Mouse (Mus musculus) neural tube, embryonic 14.5 days (tissue): ENCODE data around the gene Fxyd1. TPM values are rescaled to one million over a fixed set of nuclear protein-coding genes. Genes with fewer than 3 reads are reported as not detected.

ENCODE experiments used
- ATAC-seq: fragments of 200-750 bp; cut with Nextera tagmentation; 2 replicates; pipeline ENCODE4 v1.8.0; 2017; ENCODE audit warnings: low read depth, mild to moderate bottlenecking, moderate TSS enrichment, moderate library complexity
- H3K27ac ChIP-seq: fragments of 300-500 bp; sonication (generic); 2 replicates; pipeline ENCODE4 v1.5.1; 2014; ENCODE audit warnings: low read depth, mild to moderate bottlenecking, control low read depth, low read length, moderate library complexity, mixed read lengths
- H3K27me3 ChIP-seq: fragments of 300-500 bp; sonication (generic); 2 replicates; pipeline ENCODE4 v1.6.1; 2014; ENCODE audit warnings: low read length; ENCODE audit not compliant: control insufficient read depth, insufficient read depth
- H3K36me3 ChIP-seq: fragments of 300-500 bp; sonication (generic); 2 replicates; pipeline ENCODE4 v1.6.1; 2014; ENCODE audit warnings: low read length, mixed read lengths; ENCODE audit not compliant: control insufficient read depth, insufficient read depth
- H3K4me1 ChIP-seq: fragments of 300-500 bp; sonication (generic); 2 replicates; pipeline ENCODE4 v1.6.1; 2014; ENCODE audit warnings: low read length; ENCODE audit not compliant: control insufficient read depth, insufficient read depth
- H3K4me2 ChIP-seq: fragments of 300-500 bp; sonication (generic); 2 replicates; pipeline ENCODE4 v1.6.1; 2014; ENCODE audit warnings: mild to moderate bottlenecking, low read depth, low read length, control low read depth
- H3K4me3 ChIP-seq: fragments of 300-500 bp; sonication (generic); 2 replicates; pipeline ENCODE4 v1.5.1; 2014; ENCODE audit warnings: low read depth, low read length, control low read depth, mixed read lengths
- H3K9ac ChIP-seq: fragments of 300-500 bp; sonication (generic); replicated peaks from 2 replicates; pipeline ENCODE4 v1.6.1; 2014; ENCODE audit warnings: low read depth, mild to moderate bottlenecking, control low read depth, low read length, mixed read lengths
- H3K9me3 ChIP-seq: fragments of 300-500 bp; sonication (generic); 2 replicates; pipeline ENCODE4 v1.6.1; 2016; ENCODE audit warnings: low read length; ENCODE audit not compliant: control insufficient read depth
- WGBS: fragments of 180-500 bp; shearing (Covaris S2); extraction: QIAGEN DNeasy Blood & Tissue Kit; methylation state at CpG from one replicate; pipeline ENCODE4 v1.1.7; 2014; 5-methylcytosine and 5-hydroxymethylcytosine counted together
- polyA plus RNA-seq: library from polyadenylated mRNA; unstranded; fragments of >200 nt; fragmentation: Nextera tagmentation; extraction: Ambion mirVana; gene quantifications from 2 replicates; pipeline ENCODE4 v1.2.1, GENCODE M21; 2014

Gene Fxyd1
- 9.6 and 22.9 TPM in 2 replicates for polyA plus RNA-seq

GRCm38 (mm10) chr7:31057071-31057470 is at the start of gene Fxyd1:
Fxyd1 (minus strand) TSS chr7:31057199.
- Histone ChIP-seq H3K27ac (no peak within 1 kb of the TSS), H3K36me3 (no peaks in the 10 kb centered on the region), H3K9ac (no peak within 1 kb of the TSS), H3K27me3 (peaks cover 10% of the 10 kb centered on the region), H3K4me3 (no peak within 1 kb of the TSS), H3K4me2 (no peak within 1 kb of the TSS), H3K9me3 (no peaks in the 10 kb centered on the region), H3K4me1 (peaks cover 8% of the 10 kb centered on the region; the same call in 1 of the 2 replicates)
- WGBS: 77% methylated on average over 2 of the region's 2 CpGs
- no peak for ATAC-seq

- 43% methylated on average over 3 of the region's 3 CpGs for WGBS
- no peak for ATAC-seq
- Histone ChIP-seq H3K4me1 (no peaks in the 10 kb centered on the region), H3K36me3 (no peaks in the 10 kb centered on the region), H3K4me3 (no peak overlapping the region), H3K9me3 (no peaks in the 10 kb centered on the region), H3K27me3 (no peaks in the 10 kb centered on the region), H3K9ac (no peak overlapping the region), H3K27ac (no peak overlapping the region), H3K4me2 (no peak overlapping the region)
These were observed 49.2 kb upstream of the Fxyd1 start for GRCm38 (mm10) chr7:31106166-31106565.

- H3K4me3 ChIP-seq: no peak overlapping the region
- no peak overlapping the region for H3K4me2 ChIP-seq
- WGBS: 71% methylated on average over 15 of the region's 15 CpGs
- no peaks in the 10 kb centered on the region for H3K4me1 ChIP-seq
- H3K27ac ChIP-seq: no peak overlapping the region
- H3K36me3 ChIP-seq: no peaks in the 10 kb centered on the region
- no peaks in the 10 kb centered on the region for H3K9me3 ChIP-seq
- ATAC-seq: no peak
- H3K9ac ChIP-seq: no peak overlapping the region
- H3K27me3 ChIP-seq: no peaks in the 10 kb centered on the region
These were observed 48.2 kb upstream of the Fxyd1 start for GRCm38 (mm10) chr7:31105061-31105768.

- no peaks in the 10 kb centered on the region for H3K36me3 ChIP-seq
- no peaks in the 10 kb centered on the region for H3K4me1 ChIP-seq
- H3K4me2 ChIP-seq: no peak overlapping the region
- no peak overlapping the region for H3K9ac ChIP-seq
- H3K9me3 ChIP-seq: no peaks in the 10 kb centered on the region
- H3K4me3 ChIP-seq: no peak overlapping the region
- 80% methylated on average over 14 of the region's 14 CpGs for WGBS
- ATAC-seq: no peak
- H3K27ac ChIP-seq: no peak overlapping the region
- no peaks in the 10 kb centered on the region for H3K27me3 ChIP-seq
These were observed 43.8 kb upstream of the Fxyd1 start for GRCm38 (mm10) chr7:31100786-31101185.

DNA sequence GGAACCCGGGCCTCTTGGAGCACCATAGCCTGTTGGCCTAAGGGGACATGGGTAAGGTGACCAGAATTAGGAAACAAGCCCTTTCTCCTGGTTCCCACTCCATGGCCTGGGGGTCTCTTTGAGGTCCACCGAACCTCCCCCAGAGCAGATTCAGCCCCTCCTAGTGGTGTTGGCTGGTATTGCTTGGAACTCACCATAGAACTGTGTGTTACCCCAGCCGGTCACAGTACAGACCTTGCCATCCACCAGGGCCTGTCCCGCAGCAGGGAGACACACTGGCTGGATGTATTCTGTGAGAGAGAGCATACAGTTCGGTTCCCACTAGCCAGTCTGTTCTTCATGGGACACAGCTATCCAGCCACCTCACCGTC is 42.6 kb upstream of the Fxyd1 start:
- no peaks in the 10 kb centered on the region for H3K27me3 ChIP-seq
- no peaks in the 10 kb centered on the region for H3K36me3 ChIP-seq
- WGBS: 90% methylated on average over 6 of the region's 6 CpGs
- no peaks in the 10 kb centered on the region for H3K9me3 ChIP-seq
- H3K4me2 ChIP-seq: no peak overlapping the region
- H3K9ac ChIP-seq: no peak overlapping the region
- H3K27ac ChIP-seq: no peak overlapping the region
- ATAC-seq: no peak
- no peaks in the 10 kb centered on the region for H3K4me1 ChIP-seq
- H3K4me3 ChIP-seq: no peak overlapping the region

GRCm38 (mm10) chr7:31098697-31099611 is 42.0 kb upstream of the Fxyd1 start:
- no peaks in the 10 kb centered on the region for H3K4me1 ChIP-seq
- H3K9me3 ChIP-seq: no peaks in the 10 kb centered on the region
- H3K4me3 ChIP-seq: no peak overlapping the region
- WGBS: 78% methylated on average over 22 of the region's 22 CpGs
- no peak overlapping the region for H3K4me2 ChIP-seq
- no peak overlapping the region for H3K9ac ChIP-seq
- H3K27me3 ChIP-seq: no peaks in the 10 kb centered on the region
- H3K27ac ChIP-seq: no peak overlapping the region
- H3K36me3 ChIP-seq: no peaks in the 10 kb centered on the region
- ATAC-seq: no peak

DNA sequence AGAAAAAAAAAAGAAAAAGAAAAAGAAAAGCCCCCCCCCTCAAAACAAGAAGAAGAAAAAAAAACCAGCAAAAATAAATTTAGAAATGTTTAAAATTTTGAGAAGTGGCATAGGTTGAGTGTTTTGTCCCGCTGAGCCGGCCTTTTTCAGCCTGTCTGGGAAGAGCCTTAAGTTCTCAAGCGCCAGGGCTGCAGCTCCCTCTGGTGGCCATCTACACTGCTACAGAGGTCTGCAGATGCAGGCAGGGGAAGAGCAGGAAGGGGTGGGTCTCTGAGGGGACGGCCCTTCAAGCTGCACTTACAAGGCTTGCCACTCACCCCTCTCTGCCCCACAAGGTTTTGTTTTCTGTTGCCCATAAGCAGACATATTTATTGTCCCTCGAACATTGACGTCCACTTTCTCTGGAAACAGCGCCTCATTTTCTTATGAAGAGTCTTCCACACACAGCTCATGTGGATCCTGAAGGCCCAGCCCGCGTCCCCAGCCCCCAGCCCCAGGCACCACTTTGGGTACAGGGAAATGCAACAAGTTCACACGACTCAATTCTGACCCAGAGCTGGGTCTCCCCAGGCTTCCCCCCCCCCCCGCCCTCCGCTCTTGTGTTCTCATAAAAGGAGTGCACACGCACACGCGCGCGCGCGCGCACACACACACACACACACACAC is 40.7 kb upstream of the Fxyd1 start:
- ATAC-seq: peak; percentile 94
- 39% methylated on average over 20 of the region's 20 CpGs for WGBS
- Histone ChIP-seq H3K36me3 (no peaks in the 10 kb centered on the region), H3K9ac (no peak overlapping the region), H3K4me2 (peak overlapping the region; percentile 14; the same call in 1 of the 2 replicates), H3K9me3 (no peaks in the 10 kb centered on the region), H3K4me3 (no peak overlapping the region), H3K27me3 (no peaks in the 10 kb centered on the region), H3K4me1 (no peaks in the 10 kb centered on the region), H3K27ac (no peak overlapping the region)

DNA sequence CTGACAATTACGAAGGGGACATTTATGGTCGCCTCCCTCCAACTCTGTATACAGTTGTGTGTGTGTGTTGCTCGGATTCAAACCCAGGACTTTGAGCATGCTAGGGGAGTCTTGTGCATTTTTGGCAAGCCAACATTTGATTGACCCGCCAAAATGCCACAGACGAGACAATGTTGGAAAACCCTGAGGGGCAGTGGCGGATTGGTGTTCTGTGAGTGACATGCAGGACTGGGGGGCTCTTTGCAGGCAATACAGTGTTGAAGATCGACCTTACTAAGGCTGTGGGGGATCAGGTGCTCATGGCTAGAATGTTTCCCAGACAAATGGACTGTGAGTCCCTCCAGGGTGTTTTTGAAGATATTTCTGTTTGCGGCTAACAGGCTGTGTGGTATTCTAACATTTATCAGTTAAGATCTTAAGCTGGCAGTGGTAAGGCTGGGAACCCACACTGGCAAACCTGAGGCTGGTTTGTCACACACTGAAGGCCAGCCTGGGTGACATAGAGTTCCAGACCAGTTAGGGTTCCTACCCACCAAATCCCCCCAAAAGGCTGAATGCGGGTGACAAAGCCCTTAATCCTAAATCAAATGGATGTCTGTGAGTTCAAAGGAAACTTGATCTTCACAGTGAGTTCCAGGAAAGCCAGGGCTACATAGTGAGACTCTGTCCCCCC is 40.0 kb upstream of the Fxyd1 start:
- ATAC-seq: no peak
- Histone ChIP-seq H3K36me3 (no peaks in the 10 kb centered on the region), H3K27me3 (no peaks in the 10 kb centered on the region), H3K4me1 (no peaks in the 10 kb centered on the region), H3K27ac (no peak overlapping the region), H3K9ac (no peak overlapping the region), H3K9me3 (no peaks in the 10 kb centered on the region), H3K4me3 (no peak overlapping the region), H3K4me2 (no peak overlapping the region)
- 75% methylated on average over 9 of the region's 9 CpGs for WGBS
